ENCODE assay signal across 8 mouse cellular contexts in genomic region chr10:69803135-69803756, GRCm38 (mm10).
DNase-seq lines count a peak whose midpoint lies in the region; TF ChIP-seq lines count a peak whose summit lies in the region.
"Had no signal": no experiment of that assay in that cellular context is flagged by ENCODE, and none has a peak within 500 bp of the region (broad histone marks: within the 10 kb centered on the region; RNA-seq: fewer than 3 reads in every experiment).

No protein-coding gene starts in this region.

- peak; percentile 56 for DNase-seq in forelimb bud, embryonic 11.5 days (ENCODE audit: low read depth, low spot score)
- DNase-seq in left cerebral cortex, postnatal 14 days (ENCODE audit: low spot score in 2 of 2): peak; percentile 82 to 89
- DNase-seq in retina, embryonic 14.5 days (ENCODE audit: low spot score): peak; percentile 59
- no peak for DNase-seq in lung, adult 18-20 months
- DNase-seq in adrenal gland, postnatal 4 days (ENCODE audit: low spot score in 2 of 2): no peak
- DNase-seq in testis, postnatal 14 days (ENCODE audit: low spot score): no peak

- intact Hi-C loops in left cerebral cortex, postnatal 14 days (cut with DNase I): no loop called here

- no peak for TF ChIP-seq POLR2A in cortical plate, adult 2 months (IDR thresholded peaks at IDR 0.05; ENCODE audit: extremely low read depth, insufficient read depth, low read length)

- H3K4me1 ChIP-seq in cortical plate, adult 2 months (ENCODE audit: control insufficient read depth, insufficient read depth, low read length): peaks cover 17% of the 10 kb centered on the region
- H3K4me1 ChIP-seq: embryonic facial prominence, embryonic 12.5 days had no signal

- no peak for TF ChIP-seq CTCF in cortical plate, adult 2 months (IDR thresholded peaks at IDR 0.05; ENCODE audit: extremely low read depth, insufficient read depth, low read length)

- peak overlapping the region; percentile 5 for H3K27ac ChIP-seq in cortical plate, adult 2 months (ENCODE audit: insufficient read depth, low read length)
- H3K27ac ChIP-seq: embryonic facial prominence, embryonic 12.5 days had no signal

- no peak overlapping the region for H3K4me3 ChIP-seq in cortical plate, adult 2 months (ENCODE audit: insufficient read depth, low read length)
- H3K4me3 ChIP-seq: embryonic facial prominence, embryonic 12.5 days had no signal

Comparison
In these comparisons a context has a peak if more than half of its experiments do, and no peak if none do; other contexts are left out.
1. DNase-seq: peak in forelimb bud, embryonic 11.5 days (single experiment), left cerebral cortex, postnatal 14 days (2 of 2) and retina, embryonic 14.5 days (single experiment); none in lung, adult 18-20 months (0 of 2), adrenal gland, postnatal 4 days (0 of 2) and testis, postnatal 14 days (single experiment).